Mouse (Mus musculus): ENCODE measurements around the gene Nrl.

DNA sequence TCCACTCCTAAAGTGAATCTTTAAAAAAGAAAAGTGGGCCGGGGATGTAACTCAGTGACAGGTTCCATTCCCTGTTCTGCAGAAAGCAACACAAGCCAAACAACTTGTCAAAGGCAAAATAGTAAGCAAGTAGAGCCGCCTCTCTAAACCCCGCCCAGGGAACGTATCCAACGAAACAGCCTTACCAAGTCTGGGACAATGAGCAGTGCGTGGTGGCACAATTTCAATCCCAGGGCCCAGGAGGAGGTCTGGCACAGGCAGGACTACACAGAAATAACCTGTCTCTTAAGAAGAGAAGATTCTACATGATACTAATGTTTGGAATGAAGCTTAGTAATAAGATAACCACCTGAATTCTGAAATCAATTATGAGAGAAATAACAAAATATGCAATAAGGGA, 25.4 kb upstream of the Nrl start:
- TF ChIP-seq CTCF (IDR thresholded peaks at IDR 0.05; ENCODE audit: control insufficient read depth, insufficient read depth, insufficient read length) (no peak), USF1 (IDR thresholded peaks at IDR 0.05; ENCODE audit: low read depth) (no peak), MYOG (IDR thresholded peaks at IDR 0.05; ENCODE audit: control insufficient read depth, extremely low read depth, insufficient read length) (no peak), MYOD1 (IDR thresholded peaks at IDR 0.05; ENCODE audit: control insufficient read depth, insufficient read length, low read depth) (no peak), MAX (IDR thresholded peaks at IDR 0.05) (no peak)

Data from C2C12 (cell line).